Mouse (Mus musculus) erythroblast, embryonic 14.5 days (primary cell): Measurements from ENCODE around the gene Dhx37. TPM values are rescaled to one million over a fixed set of nuclear protein-coding genes. Genes with fewer than 3 reads are reported as not detected.

Source experiments
- H3K27me3 ChIP-seq: 2 replicates; pipeline ENCODE4 v1.6.1; 2012; ENCODE audit warnings: inconsistent platforms; ENCODE audit not compliant: control insufficient read depth
- H3K36me3 ChIP-seq: 2 replicates; pipeline ENCODE4 v1.6.1; 2012; ENCODE audit warnings: mild to moderate bottlenecking, inconsistent platforms; ENCODE audit not compliant: control insufficient read depth
- H3K4me1 ChIP-seq: 2 replicates; pipeline ENCODE4 v1.6.1; 2012; ENCODE audit warnings: inconsistent platforms; ENCODE audit not compliant: control insufficient read depth
- H3K4me3 ChIP-seq: replicated peaks from 2 replicates; pipeline ENCODE3; 2012; ENCODE audit warnings: moderate library complexity, mild to moderate bottlenecking, inconsistent platforms
- H3K9me3 ChIP-seq: 2 replicates; pipeline ENCODE4 v1.6.1; 2012; ENCODE audit warnings: low read length, inconsistent platforms, mixed read lengths; ENCODE audit not compliant: control insufficient read depth
- GATA1 ChIP-seq: IDR thresholded peaks from 2 replicates; pipeline ENCODE4 v1.6.1; 2012; ENCODE audit warnings: low read length, inconsistent platforms, mixed read lengths
- TAL1 ChIP-seq: IDR thresholded peaks from 3 replicates; pipeline ENCODE4 v1.6.1; 2012; ENCODE audit warnings: low read length, inconsistent platforms, mixed read lengths
- polyA plus RNA-seq: library from polyadenylated mRNA; stranded (reverse); fragments of >175 nt; gene quantifications from 2 replicates; pipeline ENCODE4 v1.2.3, GENCODE M21; 2012

Dhx37 gene
- polyA plus RNA-seq, 1 experiment, result 1.0 TPM

DNA sequence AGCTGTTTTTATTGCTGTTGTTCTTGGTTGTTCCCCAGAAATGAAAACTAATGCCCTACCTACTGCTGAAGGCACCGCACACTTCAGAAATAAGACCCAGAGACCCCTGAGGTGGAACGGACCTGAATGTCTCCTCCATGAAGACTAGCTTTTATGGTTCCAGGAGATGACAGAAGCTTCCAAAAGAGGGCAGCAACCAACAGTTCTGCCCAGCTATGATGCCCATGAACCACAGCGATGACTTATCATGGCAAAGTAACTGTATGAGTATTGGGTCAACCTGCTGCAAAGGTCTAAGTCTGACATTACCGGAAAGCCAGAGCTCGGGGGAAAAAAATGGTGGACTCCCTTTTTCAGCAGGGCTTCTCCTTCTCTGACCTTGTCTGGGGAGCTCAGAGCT lies 55.0 kb downstream of the Dhx37 start:
- peaks cover under 1% of the 10 kb centered on the region; the same call in 1 of the 2 replicates for H3K9me3 ChIP-seq
- no peaks in the 10 kb centered on the region; the same call in 1 of the 2 replicates for H3K4me1 ChIP-seq
- TF ChIP-seq GATA1 (no peak), TAL1 (no peak)
- H3K36me3 ChIP-seq, result peaks cover 12% of the 10 kb centered on the region
- H3K27me3 ChIP-seq, result no peaks in the 10 kb centered on the region
- H3K4me3 ChIP-seq, result no peak overlapping the region

DNA sequence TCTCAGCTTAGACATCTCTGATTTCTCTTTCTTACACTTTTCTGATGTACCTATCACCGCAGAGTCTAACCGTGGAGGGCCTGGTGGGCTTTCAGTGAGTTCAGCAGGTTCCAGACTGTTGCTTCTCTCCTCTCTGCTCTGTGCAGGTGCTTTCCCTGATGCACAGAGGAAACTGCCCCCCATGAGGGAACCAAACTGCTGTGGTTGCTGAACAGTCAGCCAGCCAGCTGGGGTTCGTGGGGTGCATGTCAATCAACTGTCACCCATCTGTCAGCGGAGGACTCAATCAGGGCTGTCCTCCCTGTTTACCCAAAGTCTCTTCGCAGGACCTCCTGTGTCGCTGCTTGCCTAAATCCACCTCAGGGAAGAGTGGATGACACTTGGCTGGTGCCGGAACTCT lies 56.7 kb downstream of the Dhx37 start:
- no peaks in the 10 kb centered on the region; the same call in 1 of the 2 replicates for H3K36me3 ChIP-seq
- TF ChIP-seq GATA1 (no peak), TAL1 (no peak)
- H3K9me3 ChIP-seq, result peaks cover 7% of the 10 kb centered on the region; the same call in 1 of the 2 replicates
- H3K4me3 ChIP-seq, result no peak overlapping the region
- H3K27me3 ChIP-seq, result no peaks in the 10 kb centered on the region
- H3K4me1 ChIP-seq, result no peaks in the 10 kb centered on the region

- Histone ChIP-seq H3K36me3 (no peaks in the 10 kb centered on the region), H3K4me1 (no peaks in the 10 kb centered on the region), H3K27me3 (no peaks in the 10 kb centered on the region), H3K9me3 (peaks cover 9% of the 10 kb centered on the region), H3K4me3 (no peak overlapping the region)
- TF ChIP-seq TAL1 (no peak), GATA1 (no peak)
Measured at GRCm38 (mm10) chr5:125375871-125376270, 58.0 kb downstream of the Dhx37 start.

DNA sequence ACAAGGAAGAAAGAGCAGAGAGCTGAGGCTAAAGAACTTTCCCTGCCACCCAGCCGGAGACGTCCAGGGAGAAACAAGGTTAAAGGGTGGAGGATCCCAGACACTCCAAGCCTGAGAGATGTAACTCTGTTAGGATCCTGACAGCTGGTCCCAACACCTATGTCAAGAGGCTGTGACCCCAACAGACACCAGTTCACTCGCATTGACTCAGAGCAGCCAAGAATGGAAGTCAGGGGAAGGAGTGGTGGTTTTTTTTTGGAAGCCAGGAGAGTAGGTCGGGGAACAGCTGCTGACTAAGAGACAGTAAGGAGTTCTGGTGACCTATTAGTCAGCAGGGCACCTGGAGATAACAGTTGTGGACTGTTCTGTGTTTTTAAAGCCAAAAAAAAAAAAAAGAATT lies 61.9 kb downstream of the Dhx37 start:
- Histone ChIP-seq H3K4me1 (no peaks in the 10 kb centered on the region), H3K36me3 (no peaks in the 10 kb centered on the region), H3K4me3 (no peak overlapping the region), H3K9me3 (peaks cover 9% of the 10 kb centered on the region), H3K27me3 (no peaks in the 10 kb centered on the region)
- no peak for TF ChIP-seq TAL1
- no peak for TF ChIP-seq GATA1

- no peak for TF ChIP-seq GATA1
- Histone ChIP-seq H3K9me3 (peaks cover 9% of the 10 kb centered on the region), H3K36me3 (no peaks in the 10 kb centered on the region), H3K4me3 (no peak overlapping the region), H3K27me3 (no peaks in the 10 kb centered on the region), H3K4me1 (no peaks in the 10 kb centered on the region)
Measured at GRCm38 (mm10) chr5:125370950-125371693, 62.8 kb downstream of the Dhx37 start.

DNA sequence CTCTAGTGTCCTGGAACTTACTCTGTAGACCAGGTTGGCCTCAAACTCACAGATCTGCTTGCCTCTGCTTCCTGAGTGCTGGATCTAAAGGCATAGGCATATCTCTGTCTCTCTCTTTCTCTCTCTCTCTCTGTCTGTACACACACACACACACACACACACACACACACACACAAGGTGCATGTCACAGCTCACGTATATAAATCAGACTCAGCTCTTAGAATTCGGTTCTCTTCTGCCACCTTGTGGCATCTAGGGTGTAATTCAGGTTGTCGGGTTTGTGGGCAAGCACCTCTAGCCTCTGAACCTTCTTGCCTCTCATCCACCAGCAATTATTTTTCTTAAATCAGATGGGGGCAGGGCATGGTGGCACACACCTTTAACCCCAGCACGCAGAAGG lies 65.4 kb downstream of the Dhx37 start:
- Histone ChIP-seq H3K4me1 (no peaks in the 10 kb centered on the region), H3K27me3 (no peaks in the 10 kb centered on the region; the same call in 1 of the 2 replicates), H3K9me3 (peaks cover 5% of the 10 kb centered on the region), H3K36me3 (no peaks in the 10 kb centered on the region), H3K4me3 (no peak overlapping the region)
- no peak for TF ChIP-seq TAL1
- TF ChIP-seq GATA1, result no peak

DNA sequence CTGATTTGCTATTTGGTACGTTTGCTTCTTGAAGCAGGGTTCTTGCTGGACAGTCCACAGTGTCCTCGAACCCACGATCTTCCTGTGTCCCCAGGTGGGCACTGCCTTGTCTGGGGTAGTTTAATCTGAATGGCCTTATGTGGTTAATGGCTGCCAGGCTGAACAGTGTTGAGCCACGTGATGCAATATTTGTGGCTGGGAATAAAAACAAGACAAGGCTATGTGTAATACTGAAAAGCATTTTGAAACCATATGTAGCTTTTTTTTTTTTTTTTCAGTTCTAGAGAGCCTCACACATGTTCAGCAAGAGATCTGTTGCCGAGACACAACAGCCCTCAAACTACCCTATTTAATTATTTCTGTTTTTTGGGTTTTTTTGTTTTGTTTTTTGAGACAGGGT lies 65.8 kb downstream of the Dhx37 start:
- Histone ChIP-seq H3K4me1 (no peaks in the 10 kb centered on the region), H3K36me3 (no peaks in the 10 kb centered on the region), H3K27me3 (no peaks in the 10 kb centered on the region; the same call in 1 of the 2 replicates), H3K4me3 (no peak overlapping the region), H3K9me3 (peaks cover 4% of the 10 kb centered on the region; the same call in 1 of the 2 replicates)
- TF ChIP-seq TAL1 (no peak), GATA1 (no peak)

GRCm38 (mm10) chr5:125364851-125365429 lies 69.0 kb downstream of the Dhx37 start:
- Histone ChIP-seq H3K4me3 (no peak overlapping the region), H3K27me3 (no peaks in the 10 kb centered on the region; the same call in 1 of the 2 replicates), H3K9me3 (no peaks in the 10 kb centered on the region), H3K4me1 (peaks cover 3% of the 10 kb centered on the region; the same call in 1 of the 2 replicates), H3K36me3 (no peaks in the 10 kb centered on the region)
- TF ChIP-seq TAL1, result no peak

DNA sequence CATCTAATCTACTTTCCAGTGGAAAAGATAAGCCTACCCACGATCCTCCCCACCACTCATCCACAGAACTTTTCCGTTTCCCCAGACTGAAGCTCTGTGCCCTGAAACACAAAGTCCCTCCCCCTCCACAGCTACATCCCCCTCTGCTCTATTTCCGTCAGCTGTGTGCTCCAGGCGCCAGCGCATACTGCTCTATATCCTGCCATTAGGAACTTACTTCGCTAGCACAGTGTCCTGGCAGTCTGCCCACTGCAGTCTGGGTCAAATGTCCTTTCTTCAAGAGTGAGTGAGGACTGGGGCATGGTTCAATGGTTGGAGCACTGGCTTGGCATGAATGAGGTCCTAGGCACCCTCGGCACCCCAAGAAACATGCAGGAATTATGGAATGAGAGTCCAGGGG lies 70.0 kb downstream of the Dhx37 start:
- no peaks in the 10 kb centered on the region; the same call in 1 of the 2 replicates for H3K27me3 ChIP-seq
- TF ChIP-seq TAL1, result no peak
- TF ChIP-seq GATA1, result no peak

More for the DNA sequence above, 70.0 kb downstream of the Dhx37 start:
- Histone ChIP-seq H3K9me3 (no peaks in the 10 kb centered on the region), H3K4me1 (peaks cover 3% of the 10 kb centered on the region; the same call in 1 of the 2 replicates), H3K4me3 (no peak overlapping the region), H3K36me3 (no peaks in the 10 kb centered on the region)

Other genes starting within 250 kb of the Dhx37 start
- gene Scarb1, start 93.0 kb downstream of the Dhx37 start, polyA plus RNA-seq, result 7.0 and 10.9 TPM in 2 replicates
- 0.06 TPM in 1 of 2 replicates, not detected in the other for gene Gm10382, start 44.8 kb downstream of the Dhx37 start, polyA plus RNA-seq
- gene Ubc, start 43.9 kb downstream of the Dhx37 start, polyA plus RNA-seq, result 17.4 and 56.1 TPM in 2 replicates
- gene Bri3bp, start 7.4 kb upstream of the Dhx37 start, polyA plus RNA-seq, result 0.16 and 0.38 TPM in 2 replicates
- 0.25 and 0.32 TPM in 2 replicates for gene Aacs, start 41.7 kb upstream of the Dhx37 start, polyA plus RNA-seq
- gene Tmem132b, start 97.7 kb upstream of the Dhx37 start, polyA plus RNA-seq, result 0.09 TPM in 1 of 2 replicates, not detected in the other